Mouse (Mus musculus) kidney, adult 2 months (tissue): ENCODE data around the gene Guca1b. TPM values are rescaled to one million over a fixed set of nuclear protein-coding genes. Genes with fewer than 3 reads are reported as not detected.

Experiments used
- DNase-seq: peaks from one replicate; pipeline ENCODE4 v3.0.0; 2021
- H3K27ac ChIP-seq: fragments of 200-500 bp; 2 replicates; pipeline ENCODE4 v1.5.1; 2012; ENCODE audit warnings: low read depth, low read length, control low read depth, inconsistent platforms; ENCODE audit not compliant: insufficient read depth
- H3K27me3 ChIP-seq: fragments of 200-500 bp; replicated peaks from 2 replicates; pipeline ENCODE4 v1.6.1; 2012; ENCODE audit warnings: mild to moderate bottlenecking, moderate library complexity, low read length, inconsistent platforms; ENCODE audit not compliant: control insufficient read depth, insufficient read depth
- H3K36me3 ChIP-seq: fragments of 200-500 bp; 2 replicates; pipeline ENCODE4 v1.6.1; 2012; ENCODE audit warnings: mild to moderate bottlenecking, moderate library complexity, low read length, inconsistent platforms; ENCODE audit not compliant: control insufficient read depth, insufficient read depth
- H3K4me1 ChIP-seq: fragments of 200-500 bp; 2 replicates; pipeline ENCODE4 v1.6.1; 2011; ENCODE audit warnings: low read length; ENCODE audit not compliant: control insufficient read depth, insufficient read depth
- H3K4me3 ChIP-seq: fragments of 200-500 bp; 2 replicates; pipeline ENCODE4 v1.5.1; 2011; ENCODE audit warnings: mild to moderate bottlenecking, low read depth, low read length, control low read depth; ENCODE audit not compliant: insufficient read depth
- CTCF ChIP-seq: fragments of 200-500 bp; conservative IDR thresholded peaks from 2 replicates; pipeline ENCODE4 v1.5.1; 2011; ENCODE audit warnings: low read depth, mild to moderate bottlenecking, control low read depth, low read length, moderate library complexity, mixed read lengths; ENCODE audit not compliant: insufficient read depth, insufficient read length
- POLR2A ChIP-seq: fragments of 200-500 bp; IDR thresholded peaks from one replicate; pipeline ENCODE4 v1.6.1; 2011; ENCODE audit warnings: low read depth, low read length, control low read depth
- WGBS: fragments of 180-500 bp; shearing (Covaris S2); methylation state at CpG from one replicate; pipeline ENCODE4 v1.1.7; 2018; 5-methylcytosine and 5-hydroxymethylcytosine counted together
- polyA plus RNA-seq: library from polyadenylated mRNA; depleted of rRNA; stranded (reverse); fragments of >200 nt; gene quantifications from 2 replicates; pipeline ENCODE4 v1.2.3, GENCODE M21; 2012

The Guca1b gene
- polyA plus RNA-seq, 1 experiment, result 0.91 TPM

GRCm38 (mm10) chr17:47371451-47371850 lies 13.7 kb upstream of the Guca1b start:
- H3K36me3 ChIP-seq, result no peaks in the 10 kb centered on the region; the same call in 1 of the 2 replicates
- no peak for TF ChIP-seq POLR2A
- peak; percentile 72 for TF ChIP-seq CTCF
- no peak overlapping the region for H3K4me3 ChIP-seq
- DNase-seq, result peak; percentile 86
- H3K4me1 ChIP-seq, result peaks cover 4% of the 10 kb centered on the region
- no peaks in the 10 kb centered on the region for H3K27me3 ChIP-seq
- 2% methylated on average over 4 of the region's 4 CpGs for WGBS
- H3K27ac ChIP-seq, result peak overlapping the region; percentile 25; the same call in 1 of the 2 replicates

GRCm38 (mm10) chr17:47373991-47374390 lies 11.2 kb upstream of the Guca1b start:
- no peak for TF ChIP-seq POLR2A
- TF ChIP-seq CTCF, result no peak
- no peak overlapping the region for H3K27ac ChIP-seq
- DNase-seq, result no peak
- no peak overlapping the region for H3K4me3 ChIP-seq
- peaks cover 4% of the 10 kb centered on the region for H3K4me1 ChIP-seq
- H3K36me3 ChIP-seq, result no peaks in the 10 kb centered on the region; the same call in none of the 2 replicates
- WGBS, result 85% methylated on average over 6 of the region's 6 CpGs
- no peaks in the 10 kb centered on the region for H3K27me3 ChIP-seq

- no peak overlapping the region for H3K27ac ChIP-seq
- TF ChIP-seq POLR2A, result no peak
- TF ChIP-seq CTCF, result no peak
- H3K4me3 ChIP-seq, result no peak overlapping the region
- H3K27me3 ChIP-seq, result no peaks in the 10 kb centered on the region
- 71% methylated on average over 6 of the region's 6 CpGs for WGBS
- H3K4me1 ChIP-seq, result no peaks in the 10 kb centered on the region
- H3K36me3 ChIP-seq, result no peaks in the 10 kb centered on the region; the same call in none of the 2 replicates
- no peak for DNase-seq
Observed at GRCm38 (mm10) chr17:47376779-47377280, 8.4 kb upstream of the Guca1b start.

DNA sequence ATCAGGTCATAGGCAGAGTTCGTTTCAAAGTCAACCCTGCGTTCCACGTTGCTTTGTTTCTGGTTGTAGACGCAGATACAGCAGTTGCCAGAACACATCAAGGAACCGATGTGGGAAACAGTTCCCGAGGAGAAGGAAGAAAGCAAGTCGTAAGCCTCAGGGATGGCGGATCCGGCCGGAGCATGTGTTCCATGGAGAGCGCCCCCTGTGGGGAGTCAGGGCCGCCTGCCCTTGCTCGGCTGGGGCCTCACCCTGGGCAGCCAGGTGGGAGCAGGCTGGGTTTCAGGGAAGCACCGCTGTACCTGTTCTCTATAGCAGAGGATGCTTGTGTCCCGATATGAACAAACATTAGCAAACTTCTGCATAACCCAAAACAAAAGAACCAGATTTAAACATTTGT lies 7.1 kb upstream of the Guca1b start:
- Histone ChIP-seq H3K4me1 (no peaks in the 10 kb centered on the region), H3K36me3 (no peaks in the 10 kb centered on the region; the same call in none of the 2 replicates)
- TF ChIP-seq CTCF (no peak), POLR2A (no peak)

GRCm38 (mm10) chr17:47381917-47382316 lies 3.3 kb upstream of the Guca1b start:
- Histone ChIP-seq H3K36me3 (no peaks in the 10 kb centered on the region; the same call in 1 of the 2 replicates), H3K27ac (no peak overlapping the region), H3K27me3 (no peaks in the 10 kb centered on the region), H3K4me1 (no peaks in the 10 kb centered on the region), H3K4me3 (no peak overlapping the region)
- no peak for TF ChIP-seq CTCF
- no peak for DNase-seq
- 72% methylated on average over 11 of the region's 11 CpGs for WGBS

More for the DNA sequence above, 7.1 kb upstream of the Guca1b start:
- H3K27me3 ChIP-seq, result no peaks in the 10 kb centered on the region
- no peak overlapping the region for H3K4me3 ChIP-seq
- no peak overlapping the region for H3K27ac ChIP-seq
- 81% methylated on average over 15 of the region's 15 CpGs for WGBS
- no peak for DNase-seq

DNA sequence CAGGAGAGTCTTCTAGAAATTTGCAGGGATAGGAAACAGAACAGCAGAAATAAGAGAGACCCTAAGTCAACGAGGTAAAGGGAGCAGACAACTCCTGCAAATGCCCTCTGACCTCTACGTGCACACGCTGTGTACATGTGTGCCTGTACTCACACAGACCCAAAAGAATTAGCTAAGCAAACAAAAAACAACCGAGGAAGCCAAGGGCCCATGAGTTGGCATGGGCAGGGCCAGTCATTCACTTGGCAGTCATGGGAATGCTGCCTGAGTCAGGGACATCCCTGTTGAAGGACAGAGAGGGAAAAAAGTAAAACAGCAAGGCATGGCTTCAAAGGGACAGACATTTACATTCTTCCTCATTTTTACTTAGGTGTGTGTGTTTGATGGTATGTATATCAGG lies 1.9 kb upstream of the Guca1b start:
- 75% methylated on average over 4 of the region's 4 CpGs for WGBS
- Histone ChIP-seq H3K36me3 (no peaks in the 10 kb centered on the region), H3K4me1 (no peaks in the 10 kb centered on the region), H3K27ac (no peak overlapping the region), H3K4me3 (no peak overlapping the region), H3K27me3 (no peaks in the 10 kb centered on the region)
- TF ChIP-seq POLR2A, result no peak
- no peak for TF ChIP-seq CTCF
- DNase-seq, result no peak

DNA sequence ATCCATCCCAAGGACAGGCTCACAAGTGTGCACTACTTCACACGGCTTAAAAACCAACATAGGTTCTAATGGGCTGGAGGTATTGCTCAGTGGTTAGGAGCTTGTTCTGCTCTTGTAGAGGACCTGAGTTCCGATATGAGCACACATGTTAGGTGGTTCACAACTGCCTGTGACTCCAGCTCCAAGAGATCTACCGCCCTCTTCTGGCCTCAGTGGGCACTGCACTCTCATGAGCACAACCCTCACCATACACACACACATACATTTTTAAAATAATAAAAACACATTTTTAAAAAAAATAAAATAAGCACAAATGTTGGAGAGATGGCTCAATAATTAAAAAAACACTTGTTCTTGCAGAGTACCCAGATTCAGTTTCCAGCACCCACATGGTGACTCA lies 1.1 kb upstream of the Guca1b start:
- H3K27ac ChIP-seq, result no peak overlapping the region
- 95% methylated on average over 3 of the region's 3 CpGs for WGBS
- H3K36me3 ChIP-seq, result no peaks in the 10 kb centered on the region
- DNase-seq, result no peak
- TF ChIP-seq POLR2A (no peak), CTCF (0 out of 2 replicates have a peak, but pooled peaks have one; percentile 20)
- no peaks in the 10 kb centered on the region for H3K27me3 ChIP-seq
- H3K4me3 ChIP-seq, result no peak overlapping the region
- H3K4me1 ChIP-seq, result no peaks in the 10 kb centered on the region

DNA sequence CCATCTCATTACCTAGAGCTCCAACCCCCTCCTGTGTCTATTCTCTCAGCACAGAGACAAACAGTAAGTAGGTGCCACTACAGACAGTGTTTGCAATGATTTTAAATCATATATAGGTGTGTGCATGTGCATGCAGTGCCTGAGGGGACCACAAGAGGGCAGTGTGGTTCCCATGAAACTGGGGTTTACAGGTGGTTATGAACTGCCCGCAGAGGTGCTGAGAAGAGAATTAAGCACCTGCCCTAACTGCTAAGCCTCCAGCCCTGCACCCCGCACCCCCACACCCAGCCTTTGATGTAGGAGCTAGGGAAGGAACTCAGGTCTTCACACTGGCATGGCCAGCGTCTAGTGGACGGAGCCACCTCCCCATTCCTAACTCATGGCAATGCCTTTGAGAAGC lies 1.5 kb downstream of the Guca1b start:
- Histone ChIP-seq H3K4me3 (no peak overlapping the region), H3K36me3 (no peaks in the 10 kb centered on the region), H3K27ac (no peak overlapping the region), H3K27me3 (no peaks in the 10 kb centered on the region), H3K4me1 (no peaks in the 10 kb centered on the region)
- 69% methylated on average over 4 of the region's 4 CpGs for WGBS
- TF ChIP-seq POLR2A (no peak), CTCF (peak; percentile 80)
- DNase-seq, result peak; percentile 55
